Mouse (Mus musculus) cortical plate, adult 2 months (tissue): ENCODE results near the gene Csmd2. TPM values are rescaled to one million over a fixed set of nuclear protein-coding genes. Genes with fewer than 3 reads are reported as not detected.

Experiments
- H3K27ac ChIP-seq: fragments of 200-500 bp; 2 replicates; pipeline ENCODE4 v1.5.1; 2012; ENCODE audit warnings: low read length, control low read depth, inconsistent platforms; ENCODE audit not compliant: insufficient read depth
- H3K4me1 ChIP-seq: fragments of 200-500 bp; 2 replicates; pipeline ENCODE4 v1.6.1; 2011; ENCODE audit warnings: low read length; ENCODE audit not compliant: control insufficient read depth, insufficient read depth
- H3K4me3 ChIP-seq: fragments of 200-500 bp; 2 replicates; pipeline ENCODE4 v1.5.1; 2011; ENCODE audit warnings: mild to moderate bottlenecking, low read length, control low read depth; ENCODE audit not compliant: insufficient read depth
- CTCF ChIP-seq: fragments of 200-500 bp; IDR thresholded peaks from 2 replicates; pipeline ENCODE4 v1.5.1; 2011; ENCODE audit warnings: mild to moderate bottlenecking, control low read depth, low read length; ENCODE audit not compliant: insufficient read depth; ENCODE audit errors: extremely low read depth
- POLR2A ChIP-seq: fragments of 200-500 bp; IDR thresholded peaks from 2 replicates; pipeline ENCODE4 v1.6.1; 2011; ENCODE audit warnings: mild to moderate bottlenecking, low read length, control low read depth; ENCODE audit not compliant: insufficient read depth; ENCODE audit errors: extremely low read depth
- polyA plus RNA-seq: library from polyadenylated mRNA; depleted of rRNA; stranded (reverse); fragments of >200 nt; gene quantifications from 2 replicates; pipeline ENCODE4 v1.2.3, GENCODE M21; 2012

The Csmd2 gene
- polyA plus RNA-seq, 1 experiment = 29.3 TPM

- TF ChIP-seq CTCF (no peak), POLR2A (no peak)
- no peak overlapping the region for H3K27ac ChIP-seq
- H3K4me1 ChIP-seq = peaks cover 5% of the 10 kb centered on the region
- H3K4me3 ChIP-seq = no peak overlapping the region
Measured at GRCm38 (mm10) chr4:128091938-128092337, 104.3 kb downstream of the Csmd2 start.

DNA sequence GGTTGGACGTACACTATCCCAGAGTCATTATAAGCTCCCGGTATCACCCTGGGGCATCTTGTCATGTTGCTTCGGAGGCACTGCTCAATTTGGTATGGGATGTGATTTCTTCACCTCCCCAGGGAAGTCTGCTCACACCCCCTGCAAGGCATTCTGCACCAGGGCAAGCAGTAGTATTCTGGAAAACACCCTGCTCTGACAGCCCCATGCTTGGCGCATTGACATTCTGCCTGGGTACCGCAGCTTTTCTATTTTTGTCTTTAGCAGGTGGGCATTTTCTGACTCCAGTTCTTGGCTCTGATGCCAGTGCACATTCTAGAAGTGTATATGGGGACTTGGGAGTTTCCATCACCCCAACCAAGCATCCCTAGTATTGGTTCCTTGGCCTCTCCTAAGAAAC is 111.9 kb downstream of the Csmd2 start:
- Histone ChIP-seq H3K4me1 (peaks cover 4% of the 10 kb centered on the region), H3K27ac (no peak overlapping the region), H3K4me3 (no peak overlapping the region)
- TF ChIP-seq CTCF (no peak), POLR2A (no peak)

DNA sequence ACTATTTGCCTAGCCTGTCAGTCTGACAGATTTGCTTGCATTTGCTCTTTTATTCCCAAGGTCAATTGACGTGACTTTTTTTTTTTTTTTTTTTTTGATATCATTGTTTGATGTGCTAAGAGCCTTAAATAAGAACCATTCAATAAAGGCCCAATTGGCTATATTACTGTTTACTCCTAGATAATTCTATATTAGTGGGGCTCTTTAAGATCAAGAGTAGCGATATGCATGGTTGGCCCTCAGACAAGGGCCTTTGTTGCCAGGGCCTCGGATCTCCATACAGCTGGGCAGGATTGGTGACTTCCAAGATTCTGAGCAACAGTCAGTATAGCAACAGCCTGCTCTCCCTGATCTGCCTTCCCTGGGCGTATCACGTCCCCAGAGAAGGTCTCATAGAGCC is 112.9 kb downstream of the Csmd2 start:
- Histone ChIP-seq H3K4me1 (peaks cover 4% of the 10 kb centered on the region), H3K27ac (no peak overlapping the region), H3K4me3 (no peak overlapping the region)
- no peak for TF ChIP-seq POLR2A
- TF ChIP-seq CTCF = no peak

- H3K27ac ChIP-seq = no peak overlapping the region
- no peak for TF ChIP-seq POLR2A
- no peak for TF ChIP-seq CTCF
- no peak overlapping the region for H3K4me3 ChIP-seq
- peaks cover 3% of the 10 kb centered on the region for H3K4me1 ChIP-seq
Measured at GRCm38 (mm10) chr4:128116331-128116730, 128.7 kb downstream of the Csmd2 start.

GRCm38 (mm10) chr4:128123281-128123680 is 135.6 kb downstream of the Csmd2 start:
- TF ChIP-seq CTCF = no peak
- TF ChIP-seq POLR2A = no peak
- no peak overlapping the region for H3K27ac ChIP-seq
- H3K4me1 ChIP-seq = peaks cover 5% of the 10 kb centered on the region
- no peak overlapping the region for H3K4me3 ChIP-seq

DNA sequence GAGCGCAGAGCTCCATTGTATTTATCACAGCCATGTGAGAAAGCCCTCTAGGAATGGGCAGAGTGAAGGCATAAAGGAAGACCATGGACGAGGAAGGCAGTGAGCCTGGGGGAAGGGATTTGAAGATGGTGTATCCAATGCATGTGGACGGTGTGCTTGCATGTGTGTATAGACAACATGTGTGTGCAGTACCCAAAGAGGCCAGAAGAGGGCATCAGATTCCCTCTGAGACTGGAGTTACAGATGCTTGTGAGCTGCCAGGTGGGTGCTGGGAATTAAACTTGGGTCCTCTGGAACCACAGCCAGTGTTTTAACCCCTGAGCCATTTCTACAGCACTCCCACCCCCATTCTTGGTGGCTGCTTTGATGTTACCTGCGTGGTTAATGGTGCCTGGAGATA is 137.1 kb downstream of the Csmd2 start:
- H3K4me3 ChIP-seq = no peak overlapping the region
- TF ChIP-seq CTCF = 0 out of 2 replicates have a peak, but pooled peaks have one; percentile 12
- no peak for TF ChIP-seq POLR2A
- H3K27ac ChIP-seq = no peak overlapping the region
- peaks cover 7% of the 10 kb centered on the region for H3K4me1 ChIP-seq

GRCm38 (mm10) chr4:128128546-128128945 is 140.9 kb downstream of the Csmd2 start:
- H3K4me1 ChIP-seq = peaks cover 5% of the 10 kb centered on the region
- H3K27ac ChIP-seq = no peak overlapping the region
- TF ChIP-seq CTCF = no peak
- no peak for TF ChIP-seq POLR2A
- no peak overlapping the region for H3K4me3 ChIP-seq

GRCm38 (mm10) chr4:128130611-128131142 is 143.0 kb downstream of the Csmd2 start:
- no peak overlapping the region for H3K4me3 ChIP-seq
- peaks cover 4% of the 10 kb centered on the region; the same call in 1 of the 2 replicates for H3K4me1 ChIP-seq
- H3K27ac ChIP-seq = no peak overlapping the region
- TF ChIP-seq POLR2A = no peak
- TF ChIP-seq CTCF = 0 out of 2 replicates have a peak, but pooled peaks have one; percentile 10

DNA sequence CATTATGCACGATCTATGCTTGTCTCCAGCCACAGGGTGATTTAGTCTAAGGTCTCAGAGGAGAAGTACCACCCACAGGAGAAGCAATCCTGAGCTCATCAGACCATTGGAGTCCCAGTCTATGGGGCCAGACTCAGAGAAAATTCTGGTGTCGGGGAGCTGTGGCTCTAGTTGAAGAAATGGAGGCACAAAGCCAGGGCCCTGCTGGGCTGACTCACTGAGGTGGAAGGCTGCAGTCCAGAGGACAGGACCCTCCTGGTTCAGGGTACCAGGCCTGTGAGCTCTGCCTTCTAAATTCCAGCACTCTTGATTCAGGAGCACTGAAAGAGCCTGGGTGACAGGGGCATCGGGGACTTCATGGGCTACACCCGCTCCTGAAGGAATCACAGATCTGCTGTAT is 144.0 kb downstream of the Csmd2 start:
- Histone ChIP-seq H3K4me3 (no peak overlapping the region), H3K4me1 (peaks cover 4% of the 10 kb centered on the region; the same call in 1 of the 2 replicates), H3K27ac (no peak overlapping the region)
- no peak for TF ChIP-seq CTCF
- TF ChIP-seq POLR2A = no peak

DNA sequence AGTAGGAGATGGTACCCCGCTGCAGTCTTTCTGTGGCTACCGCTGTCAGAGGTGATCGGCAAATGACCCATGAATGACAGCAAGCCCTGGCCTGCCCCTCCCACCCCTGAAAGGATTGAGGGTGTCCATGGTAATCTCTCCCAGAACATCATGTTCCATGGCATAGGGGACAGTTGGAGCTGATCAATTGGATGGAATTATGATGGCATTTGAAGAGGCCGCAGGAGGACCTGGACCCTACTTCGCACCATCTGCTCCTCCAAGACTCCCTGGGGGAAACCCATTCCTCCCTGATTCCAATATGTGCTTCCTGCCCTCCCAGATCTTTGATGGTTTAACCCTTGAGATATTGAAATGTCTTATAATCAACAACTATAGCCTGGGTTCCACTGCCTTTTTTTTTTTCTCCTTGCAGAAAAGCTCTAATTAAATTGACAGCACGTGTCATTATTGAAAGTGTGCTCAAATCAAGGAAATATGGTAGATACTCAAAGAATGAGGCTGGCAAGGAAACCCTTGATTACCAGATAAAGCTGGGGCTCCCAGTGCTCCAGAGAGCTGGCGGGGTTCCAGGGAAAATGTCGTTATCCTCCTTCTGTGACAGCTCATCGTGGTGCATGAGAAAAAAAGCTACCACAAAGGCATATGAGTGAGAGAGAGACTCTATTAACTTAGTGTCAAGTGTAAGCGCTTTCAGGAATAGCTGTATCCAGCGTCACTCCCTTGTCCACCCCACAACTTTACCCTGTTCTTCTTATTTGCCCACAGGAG is 145.4 kb downstream of the Csmd2 start:
- H3K4me1 ChIP-seq = peaks cover 2% of the 10 kb centered on the region; the same call in 1 of the 2 replicates
- TF ChIP-seq POLR2A (no peak), CTCF (no peak)
- no peak overlapping the region for H3K27ac ChIP-seq
- H3K4me3 ChIP-seq = no peak overlapping the region
